Mouse (Mus musculus): Measurements from ENCODE around the gene Optn.

Optn gene

GRCm38 (mm10) chr2:5061133-5061708, 2.6 kb downstream of the Optn start:
- DNase-seq (ENCODE audit: low spot score) = no peak

GRCm38 (mm10) chr2:5059997-5060396, 3.9 kb downstream of the Optn start:
- no peak for DNase-seq (ENCODE audit: low spot score)

- no peak for DNase-seq (ENCODE audit: low spot score)
Observed at GRCm38 (mm10) chr2:5058436-5058835, 5.4 kb downstream of the Optn start.

GRCm38 (mm10) chr2:5050562-5050961, 13.3 kb downstream of the Optn start:
- no peak for DNase-seq (ENCODE audit: low spot score)

GRCm38 (mm10) chr2:5047016-5047415, 16.8 kb downstream of the Optn start:
- DNase-seq (ENCODE audit: low spot score) = no peak

GRCm38 (mm10) chr2:5045269-5045965, 18.4 kb downstream of the Optn start:
- DNase-seq (ENCODE audit: low spot score) = no peak

- DNase-seq (ENCODE audit: low spot score) = no peak
Observed at GRCm38 (mm10) chr2:5044321-5044720, 19.5 kb downstream of the Optn start.

- DNase-seq (ENCODE audit: low spot score) = no peak
Observed at GRCm38 (mm10) chr2:5043476-5043761, 20.4 kb downstream of the Optn start.

GRCm38 (mm10) chr2:5042616-5043475, 21.0 kb downstream of the Optn start:
- no peak for DNase-seq (ENCODE audit: low spot score)

- DNase-seq (ENCODE audit: low spot score) = no peak
Observed at GRCm38 (mm10) chr2:5041854-5042253, 22.0 kb downstream of the Optn start.

GRCm38 (mm10) chr2:5040281-5041161, 23.3 kb downstream of the Optn start:
- no peak for DNase-seq (ENCODE audit: low spot score)

- DNase-seq (ENCODE audit: low spot score) = no peak
Observed at GRCm38 (mm10) chr2:5039350-5040170, 24.3 kb downstream of the Optn start.

- no peak for DNase-seq (ENCODE audit: low spot score)
Observed at GRCm38 (mm10) chr2:5038320-5038719, 25.5 kb downstream of the Optn start.

- no peak for DNase-seq (ENCODE audit: low spot score)
Observed at GRCm38 (mm10) chr2:5037390-5037789, 26.5 kb downstream of the Optn start.

- no peak for DNase-seq (ENCODE audit: low spot score)
Observed at GRCm38 (mm10) chr2:5036411-5037076, 27.3 kb downstream of the Optn start.

GRCm38 (mm10) chr2:5035241-5035640, 28.6 kb downstream of the Optn start:
- DNase-seq (ENCODE audit: low spot score) = no peak

- no peak for DNase-seq (ENCODE audit: low spot score)
Observed at GRCm38 (mm10) chr2:5034801-5035200, 29.1 kb downstream of the Optn start.

GRCm38 (mm10) chr2:5033546-5034420, 30.1 kb downstream of the Optn start:
- no peak for DNase-seq (ENCODE audit: low spot score)

GRCm38 (mm10) chr2:5032665-5033064, 31.2 kb downstream of the Optn start:
- DNase-seq (ENCODE audit: low spot score) = no peak

GRCm38 (mm10) chr2:5031215-5031614, 32.6 kb downstream of the Optn start:
- no peak for DNase-seq (ENCODE audit: low spot score)

Measured in left cerebral cortex, adult 11 months (tissue).